Mouse (Mus musculus): ENCODE data around the gene Dgkg. TPM values are rescaled to one million over a fixed set of nuclear protein-coding genes. Genes with fewer than 3 reads are reported as not detected.

Gene Dgkg
- polyA plus RNA-seq (2014; fragmentation: Illumina TruSeq; extraction: RNeasy Lipid Tissue Mini Kit (QIAGEN cat#74804); ENCODE audit: low read depth, low replicate concordance) = 1.4 TPM

GRCm38 (mm10) chr16:22656533-22657444 lies at the start of gene Dgkg:
Gene Dgkg (minus strand): TSS chr16:22657221.

DNA sequence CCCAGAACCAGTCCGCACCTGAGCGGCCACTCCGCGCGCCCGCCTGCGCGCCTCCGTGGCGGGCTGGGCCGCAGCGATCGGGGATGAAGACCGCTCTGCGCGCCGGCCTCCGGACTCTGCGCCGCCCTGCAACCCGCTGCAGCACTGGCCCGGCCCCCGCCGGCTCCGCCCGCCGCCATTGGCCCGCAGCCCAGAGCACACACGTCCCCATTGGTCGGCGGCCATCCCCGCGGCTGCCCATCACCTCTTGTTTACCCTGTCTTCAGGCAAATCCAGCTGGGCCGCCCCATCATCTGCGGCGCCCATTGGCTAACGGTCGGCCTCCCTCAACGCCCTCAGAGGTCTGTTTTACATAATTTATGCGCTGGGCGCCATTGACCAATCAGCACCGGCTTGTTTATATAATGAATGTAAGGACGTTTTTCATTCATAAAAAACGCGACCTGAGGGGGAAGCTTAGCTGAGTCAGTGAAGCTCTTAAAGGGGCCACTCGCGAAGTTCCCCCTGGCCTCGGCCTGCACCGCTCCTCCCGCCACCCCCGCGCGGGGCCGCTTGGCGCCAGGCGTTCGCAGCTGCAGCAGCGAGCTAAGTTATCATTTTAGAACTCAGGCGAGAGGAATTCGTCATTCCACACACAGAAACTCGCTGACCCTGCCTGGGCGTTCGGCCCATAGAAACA lies 217.4 kb downstream of the Dgkg start, which contains the start of gene Etv5:
Gene Etv5, minus strand, starts transcription at position 221 of the 679 bp plus-strand sequence.

Other genes with a start within 250 kb of the Dgkg start
- gene Etv5, start 217.5 kb downstream of the Dgkg start, polyA plus RNA-seq (2014; fragmentation: Illumina TruSeq; extraction: RNeasy Lipid Tissue Mini Kit (QIAGEN cat#74804); ENCODE audit: low read depth, low replicate concordance) = 16.0 TPM
- not detected for gene Crygs, start 154.4 kb upstream of the Dgkg start, polyA plus RNA-seq (2014; fragmentation: Illumina TruSeq; extraction: RNeasy Lipid Tissue Mini Kit (QIAGEN cat#74804); ENCODE audit: low read depth, low replicate concordance)
- gene Tbccd1, start 200.4 kb upstream of the Dgkg start, polyA plus RNA-seq (2014; fragmentation: Illumina TruSeq; extraction: RNeasy Lipid Tissue Mini Kit (QIAGEN cat#74804); ENCODE audit: low read depth, low replicate concordance) = 17.6 TPM
- gene Dnajb11, start 200.6 kb upstream of the Dgkg start, polyA plus RNA-seq (2014; fragmentation: Illumina TruSeq; extraction: RNeasy Lipid Tissue Mini Kit (QIAGEN cat#74804); ENCODE audit: low read depth, low replicate concordance) = 54.2 TPM
- 10.7 TPM for gene Ahsg, start 234.1 kb upstream of the Dgkg start, polyA plus RNA-seq (2014; fragmentation: Illumina TruSeq; extraction: RNeasy Lipid Tissue Mini Kit (QIAGEN cat#74804); ENCODE audit: low read depth, low replicate concordance)